ENCODE assay signal across 17 mouse cellular contexts in genomic region chr13:92196860-92197259, GRCm38 (mm10).
"Had no signal": no experiment of that assay in that cellular context is flagged by ENCODE, and none has a peak within 500 bp of the region (broad histone marks: within the 10 kb centered on the region; RNA-seq: fewer than 3 reads in every experiment).

No protein-coding gene starts in this region.

- DNase-seq: gastrocnemius, postnatal 14 days; gastrocnemius, postnatal 36 days; heart, adult 11 months; heart, adult 2 months; heart, postnatal 14 days; heart, postnatal 36 days; kidney, adult 11 months; kidney, adult 2 months; kidney, adult 9 months; kidney, postnatal 14 days; kidney, postnatal 36 days; layer of hippocampus, adult 9-11 months; layer of hippocampus, postnatal 36 days; left cerebral cortex, postnatal 4 days had no signal

- ATAC-seq: hindbrain, postnatal 0 days; intestine, embryonic 16.5 days; liver, embryonic 12.5 days had no signal
